Mouse (Mus musculus): Measurements from ENCODE around the gene Oxct2a. TPM values are rescaled to one million over a fixed set of nuclear protein-coding genes. Genes with fewer than 3 reads are reported as not detected.
"Not testable (repeated sequence)": the region's sequence is repeated elsewhere in the genome, so short reads cannot be mapped to it uniquely, and the experiment has no call there.

Oxct2a gene
- polyA plus RNA-seq, 1 experiment from 2014 or later = not detected

DNA sequence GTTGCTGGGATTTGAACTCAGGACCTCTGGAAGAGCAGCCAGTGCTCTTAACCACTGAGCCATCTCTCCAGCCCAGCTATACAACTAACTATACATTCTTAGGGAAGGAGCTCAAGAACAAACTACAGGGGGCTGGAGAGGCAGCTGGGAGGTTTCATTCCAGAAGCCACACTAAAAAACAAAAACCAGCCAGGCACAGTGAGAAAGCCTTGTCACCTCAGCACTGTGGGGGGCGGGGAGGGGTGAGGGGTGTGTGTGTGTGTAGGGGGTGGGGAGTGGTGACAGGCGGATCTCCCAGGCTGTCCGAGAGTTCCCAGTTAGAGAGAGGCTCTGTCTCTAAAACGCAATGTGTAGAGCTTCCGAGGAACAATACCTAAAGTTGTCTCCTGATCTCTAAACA, 7.9 kb upstream of the Oxct2a start:
- Histone ChIP-seq H3K4me3 (ENCODE audit: low read depth, low read length) (no peak overlapping the region), H3K9ac (ENCODE audit: low read length) (no peak overlapping the region), H3K27ac (ENCODE audit: low read depth) (no peak overlapping the region), H3K4me1 (replicated peaks; ENCODE audit: control insufficient read depth, insufficient read depth, low read length) (no peaks in the 10 kb centered on the region), H3K4me2 (ENCODE audit: low read length) (no peak overlapping the region), H3K36me3 (ENCODE audit: control insufficient read depth, insufficient read depth, low read length) (no peaks in the 10 kb centered on the region), H3K9me3 (ENCODE audit: control insufficient read depth, low read length) (no peaks in the 10 kb centered on the region), H3K27me3 (replicated peaks; ENCODE audit: control insufficient read depth, insufficient read depth, low read length) (0 out of 2 replicates have a peak, but pooled peaks cover 4% of the 10 kb centered on the region)
- ATAC-seq (replicated peaks; ENCODE audit: low FRiP score, low TSS enrichment, low read depth) (no peak), DNase-seq (ENCODE audit: low spot score) (no peak)
- 72% methylated on average over 5 of the region's 5 CpGs for WGBS

DNA sequence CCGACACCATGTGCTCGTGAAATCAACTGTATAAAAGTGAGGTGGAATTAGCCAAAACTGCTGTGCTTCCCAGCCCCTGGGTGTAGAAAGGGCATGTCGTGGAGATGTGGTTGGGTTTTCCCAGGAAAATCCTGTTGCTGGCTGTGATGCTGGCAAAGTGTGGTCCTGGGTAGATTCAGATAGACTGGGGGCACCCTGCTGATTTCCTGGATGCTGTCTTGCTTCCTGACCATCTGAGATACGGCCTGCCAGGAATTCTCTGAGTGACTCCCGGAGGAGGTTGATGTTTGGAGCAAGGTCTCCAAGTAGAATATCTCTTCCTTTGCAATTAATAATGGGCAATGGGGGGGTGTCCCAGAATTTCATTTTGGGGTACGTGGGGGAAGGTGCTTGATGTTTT, 5.5 kb upstream of the Oxct2a start:
- H3K4me2 ChIP-seq (ENCODE audit: low read length) = no peak overlapping the region
- no peak overlapping the region for H3K4me3 ChIP-seq (ENCODE audit: low read depth, low read length)
- no peaks in the 10 kb centered on the region for H3K27me3 ChIP-seq (replicated peaks; ENCODE audit: control insufficient read depth, insufficient read depth, low read length)
- H3K9me3 ChIP-seq (ENCODE audit: control insufficient read depth, low read length) = no peaks in the 10 kb centered on the region
- ATAC-seq (replicated peaks; ENCODE audit: low FRiP score, low TSS enrichment, low read depth) (no peak), DNase-seq (ENCODE audit: low spot score) (no peak)
- no peaks in the 10 kb centered on the region for H3K4me1 ChIP-seq (replicated peaks; ENCODE audit: control insufficient read depth, insufficient read depth, low read length)
- H3K9ac ChIP-seq (ENCODE audit: low read length) = no peak overlapping the region
- no peaks in the 10 kb centered on the region for H3K36me3 ChIP-seq (ENCODE audit: control insufficient read depth, insufficient read depth, low read length)
- WGBS = 62% methylated on average over 6 of the region's 6 CpGs
- H3K27ac ChIP-seq (ENCODE audit: low read depth) = no peak overlapping the region

DNA sequence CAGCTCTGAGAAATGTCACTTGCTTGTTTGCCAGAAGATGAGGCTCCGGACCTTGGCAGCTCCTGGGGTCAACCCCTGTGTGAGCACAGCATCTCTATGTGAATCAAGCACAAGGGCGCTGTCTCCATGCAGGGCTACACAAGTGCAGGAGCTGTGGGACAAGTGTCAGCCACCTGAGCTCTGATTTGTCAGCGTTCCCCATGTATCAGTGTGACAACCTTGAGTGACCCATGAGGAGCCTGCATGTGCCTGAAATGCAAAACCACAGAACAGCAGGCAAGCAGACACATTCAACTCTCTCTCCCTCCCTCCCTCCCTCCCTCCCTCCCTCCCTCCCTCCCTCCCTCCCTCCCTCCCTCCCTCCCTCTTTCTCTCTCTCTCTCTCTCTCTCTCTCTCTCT, 4.2 kb upstream of the Oxct2a start:
- no peak for DNase-seq (ENCODE audit: low spot score)
- H3K9me3 ChIP-seq (ENCODE audit: control insufficient read depth, low read length) = no peaks in the 10 kb centered on the region
- H3K27me3 ChIP-seq (replicated peaks; ENCODE audit: control insufficient read depth, insufficient read depth, low read length) = peaks cover 8% of the 10 kb centered on the region
- no peak overlapping the region for H3K27ac ChIP-seq (ENCODE audit: low read depth)
- H3K9ac ChIP-seq (ENCODE audit: low read length) = no peak overlapping the region
- H3K4me3 ChIP-seq (ENCODE audit: low read depth, low read length) = no peak overlapping the region
- H3K36me3 ChIP-seq (ENCODE audit: control insufficient read depth, insufficient read depth, low read length) = no peaks in the 10 kb centered on the region
- H3K4me1 ChIP-seq (replicated peaks; ENCODE audit: control insufficient read depth, insufficient read depth, low read length) = no peaks in the 10 kb centered on the region
- no peak for ATAC-seq (replicated peaks; ENCODE audit: low FRiP score, low TSS enrichment, low read depth)
- no peak overlapping the region for H3K4me2 ChIP-seq (ENCODE audit: low read length)
- 57% methylated on average over 3 of the region's 3 CpGs for WGBS

DNA sequence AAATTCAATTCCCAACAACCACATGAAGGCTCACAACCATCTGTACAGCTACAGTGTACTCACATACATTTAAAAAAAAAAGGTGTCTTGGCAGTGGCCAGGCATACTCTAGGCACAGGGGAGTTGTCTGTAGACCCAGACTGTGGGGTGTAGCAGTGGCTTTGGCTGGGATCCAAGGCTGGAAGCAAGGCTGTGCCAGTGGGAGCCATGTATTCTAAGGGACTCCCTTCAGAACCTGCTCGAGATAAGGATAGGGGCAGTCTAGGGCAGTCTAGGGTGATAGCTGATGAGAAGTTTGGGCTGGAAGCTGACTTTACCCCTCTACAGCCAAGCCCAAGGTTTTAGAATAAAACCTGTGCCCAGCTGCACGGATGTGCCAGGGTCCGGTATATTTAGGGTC, 2.7 kb upstream of the Oxct2a start:
- ATAC-seq (replicated peaks; ENCODE audit: low FRiP score, low TSS enrichment, low read depth) = no peak
- no peak overlapping the region for H3K4me2 ChIP-seq (ENCODE audit: low read length)
- no peaks in the 10 kb centered on the region for H3K4me1 ChIP-seq (replicated peaks; ENCODE audit: control insufficient read depth, insufficient read depth, low read length)
- H3K9me3 ChIP-seq (ENCODE audit: control insufficient read depth, low read length) = no peaks in the 10 kb centered on the region
- H3K27ac ChIP-seq (ENCODE audit: low read depth) = no peak overlapping the region
- no peak overlapping the region for H3K4me3 ChIP-seq (ENCODE audit: low read depth, low read length)
- no peak overlapping the region for H3K9ac ChIP-seq (ENCODE audit: low read length)
- no peaks in the 10 kb centered on the region for H3K36me3 ChIP-seq (ENCODE audit: control insufficient read depth, insufficient read depth, low read length)
- WGBS = 77% methylated on average over 3 of the region's 3 CpGs
- H3K27me3 ChIP-seq (replicated peaks; ENCODE audit: control insufficient read depth, insufficient read depth, low read length) = peaks cover 15% of the 10 kb centered on the region
- no peak for DNase-seq (ENCODE audit: low spot score)

DNA sequence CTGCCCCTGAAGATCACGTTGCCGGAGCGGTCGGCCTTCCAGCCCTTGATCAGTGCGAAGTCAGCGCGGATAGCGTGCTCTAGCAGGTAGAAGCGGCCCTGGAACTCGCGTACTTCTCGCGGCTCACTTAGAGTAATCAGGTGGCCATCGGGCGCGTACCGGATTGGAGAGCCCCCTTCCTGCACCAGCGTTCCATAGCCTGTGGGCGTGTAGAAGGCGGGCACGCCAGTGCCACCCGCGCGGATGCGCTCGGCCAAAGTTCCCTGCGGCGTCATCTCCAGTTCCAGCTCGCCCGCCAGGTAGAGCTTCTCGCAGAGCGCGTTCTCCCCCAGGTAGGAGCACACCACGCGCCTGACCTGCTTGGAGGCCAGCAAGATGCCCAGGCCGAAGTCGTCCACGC, 524 bp downstream of the Oxct2a start:
- not testable (repeated sequence) for H3K4me1 ChIP-seq (replicated peaks; ENCODE audit: control insufficient read depth, insufficient read depth, low read length); H3K9ac ChIP-seq (ENCODE audit: low read length); H3K36me3 ChIP-seq (ENCODE audit: control insufficient read depth, insufficient read depth, low read length); H3K9me3 ChIP-seq (ENCODE audit: control insufficient read depth, low read length); DNase-seq (ENCODE audit: low spot score); H3K27ac ChIP-seq (ENCODE audit: low read depth)
- Histone ChIP-seq H3K27me3 (replicated peaks; ENCODE audit: control insufficient read depth, insufficient read depth, low read length) (peaks cover 15% of the 10 kb centered on the region), H3K4me3 (ENCODE audit: low read depth, low read length) (peak overlapping the region; percentile 22), H3K4me2 (ENCODE audit: low read length) (peak overlapping the region; percentile 44)
- peak; percentile 52; the same call in 1 of the 2 replicates for ATAC-seq (replicated peaks; ENCODE audit: low FRiP score, low TSS enrichment, low read depth)
- WGBS = 12% methylated on average over 16 of the region's 38 CpGs

DNA sequence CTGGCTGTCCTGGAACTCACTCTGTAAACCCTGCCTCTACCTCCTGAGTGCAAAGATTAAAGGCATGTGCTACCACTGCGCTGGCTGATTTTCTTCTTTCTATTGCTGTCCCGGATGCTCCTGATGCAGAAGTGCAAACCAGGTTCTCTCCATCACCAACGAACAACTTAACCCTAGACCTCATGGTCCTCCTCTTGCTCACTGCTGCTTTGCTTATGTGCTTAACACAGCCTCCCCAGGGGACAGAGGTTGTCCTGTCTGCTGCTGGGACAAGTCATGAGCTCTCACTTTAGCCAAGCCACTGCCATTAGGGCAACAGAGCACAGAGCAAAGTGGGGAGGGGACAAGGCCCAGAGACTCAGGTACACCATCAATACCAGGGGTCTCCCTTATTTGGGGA, 8.9 kb downstream of the Oxct2a start:
- Histone ChIP-seq H3K27me3 (replicated peaks; ENCODE audit: control insufficient read depth, insufficient read depth, low read length) (no peaks in the 10 kb centered on the region), H3K4me2 (ENCODE audit: low read length) (no peak overlapping the region), H3K4me3 (ENCODE audit: low read depth, low read length) (no peak overlapping the region), H3K9ac (ENCODE audit: low read length) (no peak overlapping the region), H3K27ac (ENCODE audit: low read depth) (no peak overlapping the region), H3K4me1 (replicated peaks; ENCODE audit: control insufficient read depth, insufficient read depth, low read length) (no peaks in the 10 kb centered on the region), H3K9me3 (ENCODE audit: control insufficient read depth, low read length) (no peaks in the 10 kb centered on the region), H3K36me3 (ENCODE audit: control insufficient read depth, insufficient read depth, low read length) (no peaks in the 10 kb centered on the region)
- WGBS = 80% methylated on average over 3 of the region's 3 CpGs
- no peak for ATAC-seq (replicated peaks; ENCODE audit: low FRiP score, low TSS enrichment, low read depth)
- DNase-seq (ENCODE audit: low spot score) = no peak

DNA sequence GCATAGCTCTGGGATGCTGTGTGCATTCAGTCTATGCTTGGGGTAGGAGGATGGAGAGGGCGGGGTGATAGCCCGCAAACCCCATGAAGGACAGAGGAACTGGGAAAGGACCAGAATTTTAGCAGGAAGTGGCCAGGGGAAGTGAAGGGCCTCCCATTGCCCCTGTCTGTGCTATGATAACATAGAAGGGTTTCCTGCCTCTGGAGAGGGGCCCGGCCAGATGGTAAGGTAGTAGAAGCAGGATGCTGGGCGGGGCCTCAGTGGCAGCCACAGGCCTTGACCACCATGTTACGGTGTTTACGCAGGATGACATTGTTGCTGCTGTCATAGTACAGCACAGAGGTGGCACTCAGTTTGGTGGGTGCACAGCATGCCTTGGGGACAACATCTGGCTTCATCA, 10.4 kb downstream of the Oxct2a start:
- no peak for ATAC-seq (replicated peaks; ENCODE audit: low FRiP score, low TSS enrichment, low read depth)
- Histone ChIP-seq H3K4me2 (ENCODE audit: low read length) (no peak overlapping the region), H3K9me3 (ENCODE audit: control insufficient read depth, low read length) (no peaks in the 10 kb centered on the region), H3K9ac (ENCODE audit: low read length) (no peak overlapping the region), H3K4me1 (replicated peaks; ENCODE audit: control insufficient read depth, insufficient read depth, low read length) (no peaks in the 10 kb centered on the region), H3K4me3 (ENCODE audit: low read depth, low read length) (no peak overlapping the region), H3K36me3 (ENCODE audit: control insufficient read depth, insufficient read depth, low read length) (no peaks in the 10 kb centered on the region), H3K27ac (ENCODE audit: low read depth) (no peak overlapping the region), H3K27me3 (replicated peaks; ENCODE audit: control insufficient read depth, insufficient read depth, low read length) (no peaks in the 10 kb centered on the region)
- no peak for DNase-seq (ENCODE audit: low spot score)
- WGBS = 88% methylated on average over 6 of the region's 6 CpGs

DNA sequence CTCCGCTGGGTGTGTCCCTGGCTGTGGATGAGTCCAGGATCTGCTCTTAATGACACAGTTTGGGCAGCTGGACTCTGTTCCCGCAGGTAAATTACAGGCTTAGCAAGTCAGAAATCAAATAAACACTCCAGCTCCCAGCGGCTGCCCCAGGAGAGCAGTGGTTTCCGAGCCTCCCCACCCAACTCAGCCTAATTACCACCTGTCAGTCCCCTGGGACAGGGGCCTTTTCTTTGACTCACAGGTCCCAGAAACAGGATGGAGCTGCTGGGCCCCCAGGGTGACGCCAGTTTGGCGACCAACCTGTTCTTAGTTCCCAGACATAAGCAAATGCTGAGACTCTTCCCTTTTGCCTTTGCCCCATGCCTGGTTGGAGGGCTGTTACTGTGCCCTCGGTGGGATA, 11.6 kb downstream of the Oxct2a start:
- Histone ChIP-seq H3K4me2 (ENCODE audit: low read length) (no peak overlapping the region), H3K27me3 (replicated peaks; ENCODE audit: control insufficient read depth, insufficient read depth, low read length) (no peaks in the 10 kb centered on the region), H3K36me3 (ENCODE audit: control insufficient read depth, insufficient read depth, low read length) (no peaks in the 10 kb centered on the region), H3K9ac (ENCODE audit: low read length) (no peak overlapping the region), H3K4me3 (ENCODE audit: low read depth, low read length) (no peak overlapping the region), H3K9me3 (ENCODE audit: control insufficient read depth, low read length) (no peaks in the 10 kb centered on the region), H3K27ac (ENCODE audit: low read depth) (no peak overlapping the region), H3K4me1 (replicated peaks; ENCODE audit: control insufficient read depth, insufficient read depth, low read length) (no peaks in the 10 kb centered on the region)
- no peak for ATAC-seq (replicated peaks; ENCODE audit: low FRiP score, low TSS enrichment, low read depth)
- DNase-seq (ENCODE audit: low spot score) = no peak
- WGBS = 66% methylated on average over 7 of the region's 7 CpGs

DNA sequence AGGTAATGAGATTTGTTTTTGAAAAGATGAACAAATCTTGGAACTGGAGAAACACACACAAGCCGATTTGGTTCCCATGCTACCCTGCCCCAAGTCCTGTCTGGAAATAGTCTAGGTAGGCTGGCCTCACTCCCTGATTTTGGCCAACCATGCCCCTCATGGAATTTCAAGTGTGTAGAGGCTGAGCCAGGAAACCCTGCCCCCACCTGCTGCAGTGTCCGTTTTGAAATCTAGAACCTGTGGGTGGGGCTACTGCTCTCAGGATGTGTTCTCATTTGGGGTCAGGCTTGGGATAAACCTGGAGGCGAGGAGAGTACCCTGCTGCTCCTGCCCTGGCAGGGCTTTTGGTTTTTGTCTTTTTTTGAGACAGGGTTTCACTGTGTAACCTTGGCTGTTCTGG, 15.1 kb downstream of the Oxct2a start:
- no peak overlapping the region for H3K4me3 ChIP-seq (ENCODE audit: low read depth, low read length)
- no peaks in the 10 kb centered on the region for H3K27me3 ChIP-seq (replicated peaks; ENCODE audit: control insufficient read depth, insufficient read depth, low read length)
- H3K36me3 ChIP-seq (ENCODE audit: control insufficient read depth, insufficient read depth, low read length) = peaks cover 6% of the 10 kb centered on the region
- no peaks in the 10 kb centered on the region for H3K4me1 ChIP-seq (replicated peaks; ENCODE audit: control insufficient read depth, insufficient read depth, low read length)
- WGBS = 37% methylated on average over 3 of the region's 3 CpGs
- H3K9me3 ChIP-seq (ENCODE audit: control insufficient read depth, low read length) = 0 out of 2 replicates have a peak, but pooled peaks cover 4% of the 10 kb centered on the region
- H3K4me2 ChIP-seq (ENCODE audit: low read length) = no peak overlapping the region
- ATAC-seq (replicated peaks; ENCODE audit: low FRiP score, low TSS enrichment, low read depth) (no peak), DNase-seq (ENCODE audit: low spot score) (no peak)
- no peak overlapping the region for H3K27ac ChIP-seq (ENCODE audit: low read depth)
- no peak overlapping the region for H3K9ac ChIP-seq (ENCODE audit: low read length)
